Mouse (Mus musculus): ENCODE data around the gene Ifnlr1. TPM values are rescaled to one million over a fixed set of nuclear protein-coding genes. Genes with fewer than 3 reads are reported as not detected.
A peak's percentile ranks its signal among the peaks of the same experiment; 100 is the strongest.

Ifnlr1 gene
- total and polyA plus RNA-seq, 3 experiments: 0.04 TPM; not detected in 2

DNA sequence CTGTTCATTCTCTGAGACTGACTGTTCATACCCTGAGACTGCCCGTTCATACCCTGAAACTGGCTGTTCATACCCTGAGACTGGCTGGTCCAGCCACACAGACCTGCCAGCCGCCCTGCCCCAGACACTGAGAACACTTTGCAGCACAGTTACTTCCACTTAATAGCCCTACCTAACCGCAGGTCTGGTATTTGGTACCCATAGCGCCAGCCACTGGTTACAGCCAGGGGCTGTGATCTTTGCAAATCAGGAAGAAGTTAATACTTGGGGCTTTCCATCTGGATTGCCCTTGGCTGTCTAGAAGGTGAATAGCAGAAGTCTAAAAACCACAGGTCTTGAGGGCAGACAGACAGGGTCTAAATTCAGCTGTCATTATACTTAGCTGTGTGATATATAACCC, 6.8 kb upstream of the Ifnlr1 start:
- TF ChIP-seq ETS1 (conservative IDR thresholded peaks at IDR 0.05; ENCODE audit: low read depth, low read length): no peak
- TF ChIP-seq UBTF (IDR thresholded peaks at IDR 0.05; ENCODE audit: low read depth, low read length): no peak
- TF ChIP-seq RCOR1 (conservative IDR thresholded peaks at IDR 0.05; ENCODE audit: low read depth, low read length): no peak
- no peak for TF ChIP-seq RAD21 (IDR thresholded peaks at IDR 0.05; ENCODE audit: low read depth, low read length)
- TF ChIP-seq ZKSCAN1 (IDR thresholded peaks at IDR 0.05; ENCODE audit: borderline replicate concordance, low read depth, low read length): no peak
- no peak for TF ChIP-seq CHD2 (IDR thresholded peaks at IDR 0.05; ENCODE audit: low read length)
- no peak for TF ChIP-seq TBP (conservative IDR thresholded peaks at IDR 0.05; ENCODE audit: low read depth, low read length)
- TF ChIP-seq MYC (IDR thresholded peaks at IDR 0.05; ENCODE audit: low read depth, low read length): no peak
- TF ChIP-seq MAFK (IDR thresholded peaks at IDR 0.05; ENCODE audit: insufficient replicate concordance, low read length): no peak
- TF ChIP-seq USF1 (IDR thresholded peaks at IDR 0.05; ENCODE audit: low read depth, low read length): no peak
- TF ChIP-seq CHD1 (IDR thresholded peaks at IDR 0.05; ENCODE audit: low read depth, low read length): no peak
- TF ChIP-seq KAT2A (IDR thresholded peaks at IDR 0.05; ENCODE audit: insufficient replicate concordance, low read length): no peak
- no peak for TF ChIP-seq SMC3 (IDR thresholded peaks at IDR 0.05; ENCODE audit: low read depth, low read length)
- TF ChIP-seq MAX (IDR thresholded peaks at IDR 0.05; ENCODE audit: low read length): no peak
- no peak for TF ChIP-seq MEF2A (IDR thresholded peaks at IDR 0.05; ENCODE audit: borderline replicate concordance, low read depth, low read length)
- TF ChIP-seq SIN3A (IDR thresholded peaks at IDR 0.05; ENCODE audit: low read length): no peak
- no peak for TF ChIP-seq POLR2AphosphoS2 (IDR thresholded peaks at IDR 0.05; ENCODE audit: low read depth, low read length)
- no peak for TF ChIP-seq USF2 (conservative IDR thresholded peaks at IDR 0.05; ENCODE audit: low read depth, low read length)
- dilution Hi-C loops (cut with MboI; ENCODE audit: extremely low pct_ligation_motif_present, extremely low pct_unique_long_range_greater_than_20kb, low sequenced_read_pairs): no loop called here
- no peaks in the 10 kb centered on the region for H3K79me2 ChIP-seq (replicated peaks; ENCODE audit: control insufficient read depth, extremely low read depth, insufficient read depth, poor library complexity, severe bottlenecking)
- H3K4me1 ChIP-seq (ENCODE audit: control insufficient read depth in 1 of 2, insufficient read depth in 2 of 2): peaks cover 2 to 11% of the 10 kb centered on the region in 2 experiments; a peak in 3 of 4 replicates
- no peaks in the 10 kb centered on the region for H3K36me3 ChIP-seq (replicated peaks in 1 of 2; ENCODE audit: control insufficient read depth in 1 of 2, insufficient read depth in 1 of 2, low read length in 1 of 2)
- H3K4me2 ChIP-seq (ENCODE audit: insufficient read depth, low read depth, poor library complexity, severe bottlenecking): no peak overlapping the region
- H3K27me3 ChIP-seq (replicated peaks): peaks cover 31% of the 10 kb centered on the region
- DNase-seq (ENCODE audit: extremely low read depth): peak; percentile 61
- peaks cover 16% of the 10 kb centered on the region for H3K9me3 ChIP-seq (replicated peaks; ENCODE audit: low read length)
- H3K27ac ChIP-seq (ENCODE audit: insufficient read depth, low read depth): no peak overlapping the region
- H3K9ac ChIP-seq (ENCODE audit: insufficient read depth, low read depth): no peak overlapping the region
- no peak overlapping the region for H3K4me3 ChIP-seq (replicated peaks in 1 of 3; ENCODE audit: low read depth in 2 of 3, low read length in 2 of 3, poor library complexity in 1 of 3)
- in situ Hi-C loops (cut with MboI; ENCODE audit: low pct_ligation_motif_present, low pct_unique_long_range_greater_than_20kb, low sequenced_read_pairs): no loop called here

DNA sequence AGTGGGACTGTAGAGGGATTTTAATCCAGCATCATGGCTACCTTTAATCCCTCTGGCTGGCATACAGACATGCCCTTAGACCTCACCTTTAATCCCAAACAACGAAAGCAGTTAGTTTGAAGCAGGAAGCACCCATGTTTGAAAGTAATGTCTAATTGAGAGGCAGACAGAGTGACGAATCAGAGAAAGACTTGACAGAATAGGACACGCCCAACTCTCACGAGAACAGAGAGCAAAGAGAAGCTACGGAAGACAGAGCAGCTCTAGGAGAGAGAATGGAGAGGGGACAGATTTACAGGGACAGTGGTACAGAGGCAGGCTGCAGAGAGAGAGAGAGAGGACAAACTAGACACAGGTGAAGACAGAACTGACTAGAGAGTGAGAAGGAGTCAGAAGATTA, 4.3 kb upstream of the Ifnlr1 start:
- Histone ChIP-seq H3K9me3 (replicated peaks; ENCODE audit: low read length) (peaks cover 16% of the 10 kb centered on the region), H3K4me3 (replicated peaks in 1 of 3; ENCODE audit: low read depth in 2 of 3, low read length in 2 of 3, poor library complexity in 1 of 3) (no peak overlapping the region), H3K27ac (ENCODE audit: insufficient read depth, low read depth) (no peak overlapping the region), H3K4me1 (ENCODE audit: control insufficient read depth in 1 of 2, insufficient read depth in 2 of 2) (peaks cover 2 to 31% of the 10 kb centered on the region in 2 experiments; a peak in 3 of 4 replicates), H3K27me3 (replicated peaks) (peaks cover 43% of the 10 kb centered on the region), H3K36me3 (replicated peaks in 1 of 2; ENCODE audit: control insufficient read depth in 1 of 2, insufficient read depth in 1 of 2, low read length in 1 of 2) (no peaks in the 10 kb centered on the region), H3K9ac (ENCODE audit: insufficient read depth, low read depth) (no peak overlapping the region), H3K4me2 (ENCODE audit: insufficient read depth, low read depth, poor library complexity, severe bottlenecking) (no peak overlapping the region), H3K79me2 (replicated peaks; ENCODE audit: control insufficient read depth, extremely low read depth, insufficient read depth, poor library complexity, severe bottlenecking) (no peaks in the 10 kb centered on the region)
- TF ChIP-seq GABPA (IDR thresholded peaks at IDR 0.05; ENCODE audit: insufficient replicate concordance, low read depth, low read length) (no peak), CHD1 (IDR thresholded peaks at IDR 0.05; ENCODE audit: low read depth, low read length) (no peak), ZMIZ1 (IDR thresholded peaks at IDR 0.05; ENCODE audit: low read depth, low read length) (no peak), BHLHE40 (IDR thresholded peaks at IDR 0.05; ENCODE audit: low read depth, low read length) (no peak), SMC3 (IDR thresholded peaks at IDR 0.05; ENCODE audit: low read depth, low read length) (no peak), UBTF (IDR thresholded peaks at IDR 0.05; ENCODE audit: low read depth, low read length) (no peak), RCOR1 (conservative IDR thresholded peaks at IDR 0.05; ENCODE audit: low read depth, low read length) (no peak), ELF1 (IDR thresholded peaks at IDR 0.05; ENCODE audit: low read depth, low read length) (no peak), ZC3H11A (IDR thresholded peaks at IDR 0.05; ENCODE audit: low read depth, low read length) (no peak), CHD2 (IDR thresholded peaks at IDR 0.05; ENCODE audit: low read length) (no peak), NRF1 (IDR thresholded peaks at IDR 0.05; ENCODE audit: low read depth, low read length) (no peak), USF2 (conservative IDR thresholded peaks at IDR 0.05; ENCODE audit: low read depth, low read length) (no peak), RAD21 (IDR thresholded peaks at IDR 0.05; ENCODE audit: low read depth, low read length) (no peak), MAZ (IDR thresholded peaks at IDR 0.05; ENCODE audit: low read depth, low read length) (no peak), E2F4 (IDR thresholded peaks at IDR 0.05; ENCODE audit: insufficient replicate concordance, low read depth, low read length) (no peak), NELFE (IDR thresholded peaks at IDR 0.05; ENCODE audit: low read depth, low read length) (no peak), MXI1 (IDR thresholded peaks at IDR 0.05; ENCODE audit: low read depth, low read length) (no peak)
- DNase-seq (ENCODE audit: extremely low read depth): no peak
- in situ Hi-C loops (cut with MboI; ENCODE audit: low pct_ligation_motif_present, low pct_unique_long_range_greater_than_20kb, low sequenced_read_pairs) (no loop called here), dilution Hi-C loops (cut with MboI; ENCODE audit: extremely low pct_ligation_motif_present, extremely low pct_unique_long_range_greater_than_20kb, low sequenced_read_pairs) (no loop called here)

Measured in CH12.LX (cell line).